Mouse (Mus musculus) spleen, postnatal 36 days (tissue): Measurements from ENCODE around the gene Astn2.

Experiments
- DNase-seq, 2 experiments: peaks; one replicate each; pipeline ENCODE4 v3.0.0; 2022; ENCODE audit warnings: low spot score in 2 of 2, mixed read lengths in 1 of 2

Astn2 gene

GRCm38 (mm10) chr4:66312733-66313132, 91.7 kb downstream of the Astn2 start:
- no peak for DNase-seq

DNA sequence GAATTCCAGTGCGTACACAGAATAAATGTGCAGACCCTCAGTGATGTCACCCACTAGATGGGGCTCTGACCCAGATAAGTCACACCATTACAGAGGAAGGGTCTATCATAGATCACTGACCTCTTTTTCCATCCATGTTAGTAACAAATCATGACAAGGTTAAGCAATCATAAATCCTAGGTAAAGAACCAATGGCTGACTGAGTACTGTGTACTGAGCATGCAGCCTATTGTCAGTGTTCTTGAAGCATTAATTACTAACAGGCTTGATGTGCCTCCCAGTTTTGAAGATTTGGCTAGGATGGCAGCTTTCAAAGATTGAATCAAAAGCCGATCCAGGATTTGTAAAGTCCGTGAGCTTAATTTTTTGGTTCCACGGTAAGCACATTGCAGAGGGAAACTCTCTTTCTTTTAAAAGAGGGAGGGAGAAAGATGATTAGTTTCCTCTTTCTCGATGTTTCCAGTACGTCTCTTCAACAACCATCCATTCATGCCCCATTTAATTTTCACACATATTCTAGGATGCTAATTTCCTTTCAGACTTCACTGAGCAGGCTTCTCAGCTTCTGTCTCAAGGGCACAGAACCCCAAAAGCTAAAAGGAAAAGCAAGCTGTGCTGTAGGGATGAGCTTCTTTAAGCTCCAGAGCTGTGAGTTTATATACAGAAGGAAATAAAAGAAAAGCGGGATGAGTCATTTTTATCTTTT, 93.9 kb downstream of the Astn2 start:
- DNase-seq: no peak

- DNase-seq: no peak
These were observed 98.0 kb downstream of the Astn2 start for GRCm38 (mm10) chr4:66306377-66306776.

GRCm38 (mm10) chr4:66302686-66303310, 101.6 kb downstream of the Astn2 start:
- DNase-seq: no peak

- no peak for DNase-seq
These were observed 119.4 kb downstream of the Astn2 start for GRCm38 (mm10) chr4:66285034-66285433.

DNA sequence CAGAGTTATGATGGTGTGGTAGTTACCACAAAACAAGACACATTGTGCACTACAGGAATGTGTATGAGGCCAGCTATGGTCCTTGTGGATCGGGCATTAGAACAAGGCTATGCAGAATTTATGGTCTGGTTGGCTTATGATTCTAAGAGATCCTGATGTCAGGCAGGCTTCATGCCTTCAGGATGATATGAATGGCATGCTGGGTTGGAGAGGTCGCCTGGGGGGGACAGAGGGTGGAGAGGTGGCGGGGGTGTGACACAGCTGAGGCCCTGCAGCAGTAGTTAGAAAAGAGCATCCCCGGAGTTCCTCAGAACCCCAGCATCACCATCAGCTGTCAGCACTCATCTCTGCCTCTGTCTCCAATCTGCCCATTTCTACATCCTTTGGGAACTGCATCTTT, 128.3 kb downstream of the Astn2 start:
- DNase-seq: no peak

DNA sequence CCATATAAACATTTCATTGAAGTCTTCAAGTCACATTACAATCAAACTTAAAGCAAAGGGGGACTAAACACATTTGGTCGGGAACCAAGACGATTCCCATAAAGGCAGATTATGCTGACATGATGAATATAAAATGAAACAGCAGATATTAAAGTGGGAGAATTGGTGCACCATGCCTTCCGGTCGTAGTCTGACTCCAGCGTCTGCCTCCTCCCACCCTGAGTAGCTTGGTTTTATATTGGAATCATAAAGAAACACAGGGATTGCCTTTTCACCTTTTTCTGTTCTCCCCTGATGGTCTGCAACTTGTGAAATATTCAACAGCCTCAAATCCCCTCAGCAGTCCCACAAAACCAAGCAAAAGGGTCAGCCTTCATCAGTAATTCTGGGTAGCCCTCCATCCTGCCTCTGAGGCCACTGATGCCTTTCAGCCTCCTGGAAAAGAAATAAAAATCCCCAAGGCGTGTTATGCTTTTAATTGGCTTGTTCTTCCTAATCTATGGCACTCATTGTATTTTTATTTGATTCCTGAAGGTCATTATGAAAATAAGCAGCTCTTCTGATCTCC, 132.8 kb downstream of the Astn2 start:
- DNase-seq: no peak

GRCm38 (mm10) chr4:66264031-66264430, 140.4 kb downstream of the Astn2 start:
- DNase-seq: no peak

DNA sequence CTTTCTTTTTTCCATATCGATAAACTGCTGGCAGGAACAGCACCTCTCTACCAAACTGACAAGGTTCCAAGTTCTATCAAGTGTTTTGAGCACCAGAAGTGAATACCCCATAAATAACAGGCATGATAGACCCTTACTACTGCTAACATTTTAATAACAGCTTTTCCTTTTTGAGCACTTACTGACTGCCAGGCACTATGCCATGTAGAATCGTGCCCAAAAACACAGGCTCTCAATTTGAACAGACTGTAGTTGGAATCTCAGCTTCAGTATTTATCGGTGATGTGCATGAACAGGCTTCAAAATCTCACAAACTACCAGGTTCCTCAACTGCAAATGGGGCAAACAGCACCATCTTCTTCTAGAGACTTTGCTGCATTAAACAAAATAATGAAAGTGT, 143.1 kb downstream of the Astn2 start:
- DNase-seq: no peak

GRCm38 (mm10) chr4:66258905-66259304, 145.5 kb downstream of the Astn2 start:
- DNase-seq: no peak

- DNase-seq: no peak
These were observed 149.5 kb downstream of the Astn2 start for GRCm38 (mm10) chr4:66254695-66255492.

GRCm38 (mm10) chr4:66248521-66248920, 155.9 kb downstream of the Astn2 start:
- no peak for DNase-seq

GRCm38 (mm10) chr4:66242683-66243082, 161.7 kb downstream of the Astn2 start:
- no peak for DNase-seq

DNA sequence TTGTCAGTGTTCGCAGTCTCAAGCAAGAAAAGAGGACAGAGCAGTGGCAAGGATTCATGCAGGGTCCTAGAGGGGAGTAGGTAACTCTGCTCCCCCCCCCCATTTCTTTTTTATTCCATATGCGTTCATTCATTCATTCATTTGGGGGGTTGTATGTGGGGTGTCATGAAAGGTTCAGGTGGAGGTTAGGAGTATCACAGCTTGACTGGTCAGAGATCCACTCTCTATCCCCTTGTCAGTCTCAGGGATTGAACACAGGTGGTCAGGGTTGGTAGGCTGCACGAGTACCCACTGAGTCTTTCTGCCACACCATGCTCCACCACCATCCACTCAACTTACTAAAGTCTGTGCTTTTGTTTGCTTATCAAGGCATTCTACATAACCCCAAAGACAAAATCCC, 171.6 kb downstream of the Astn2 start:
- no peak for DNase-seq

- no peak for DNase-seq
These were observed 172.1 kb downstream of the Astn2 start for GRCm38 (mm10) chr4:66232350-66232749.

DNA sequence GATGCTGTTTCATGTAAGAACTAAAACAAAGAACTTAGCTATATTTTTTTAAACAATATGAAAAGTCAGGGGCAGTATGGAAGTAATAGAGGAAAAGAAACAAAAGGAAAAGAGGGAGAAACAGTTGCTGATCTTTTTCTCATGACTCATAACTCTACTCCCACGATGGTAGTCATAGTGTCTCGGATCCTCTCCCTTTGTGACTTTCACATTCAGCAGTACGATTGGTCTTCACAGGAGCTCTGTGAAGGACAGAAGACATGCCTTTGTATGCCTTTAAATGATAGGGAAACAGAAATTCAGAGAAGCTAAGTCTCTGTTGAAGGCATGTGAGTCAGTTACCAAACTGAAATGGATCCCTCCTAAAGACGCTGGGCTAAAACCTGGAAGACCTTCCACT, 173.7 kb downstream of the Astn2 start:
- DNase-seq: no peak

- no peak for DNase-seq
These were observed 181.7 kb downstream of the Astn2 start for GRCm38 (mm10) chr4:66222602-66223317.

DNA sequence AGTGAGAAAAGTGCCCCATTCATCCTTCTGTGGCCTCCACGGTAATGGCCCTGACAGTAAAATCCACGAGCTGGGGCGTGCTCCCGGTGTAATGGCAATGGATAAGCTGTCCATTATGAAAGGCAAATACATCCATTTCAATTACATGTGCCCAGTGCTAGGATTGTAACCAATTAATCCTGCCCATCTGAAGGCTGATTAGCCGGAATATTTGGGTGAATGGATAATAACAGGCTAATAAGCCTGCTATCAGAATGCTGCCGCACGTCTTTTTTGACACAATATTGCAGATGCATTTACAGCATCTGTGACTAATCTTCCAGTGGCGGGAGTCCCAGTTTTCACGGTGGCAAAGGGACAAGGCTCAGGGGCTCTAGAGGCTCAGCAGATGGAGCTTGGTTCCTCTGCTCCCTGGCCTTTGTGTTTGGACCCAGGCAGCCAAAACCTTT, 189.2 kb downstream of the Astn2 start:
- DNase-seq: no peak

DNA sequence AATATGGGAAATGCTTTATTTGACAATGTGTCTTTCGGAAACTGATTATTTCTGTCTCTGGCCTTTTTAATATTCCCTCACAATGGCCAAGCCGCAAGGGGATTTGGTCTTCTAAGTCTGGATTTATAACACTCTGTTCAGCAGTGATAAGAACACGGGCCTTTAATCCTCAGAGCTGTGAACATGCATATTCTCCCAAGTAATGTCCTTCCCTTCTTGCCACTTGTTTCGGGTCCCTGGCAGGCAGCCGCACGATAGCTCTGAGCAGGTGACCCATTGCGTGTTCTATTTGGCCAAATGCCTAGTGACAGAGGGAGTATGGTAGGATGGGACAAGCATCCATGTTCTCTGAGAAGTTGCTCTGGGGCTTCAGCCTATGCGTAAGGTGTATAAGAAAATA, 214.8 kb downstream of the Astn2 start:
- DNase-seq: no peak

DNA sequence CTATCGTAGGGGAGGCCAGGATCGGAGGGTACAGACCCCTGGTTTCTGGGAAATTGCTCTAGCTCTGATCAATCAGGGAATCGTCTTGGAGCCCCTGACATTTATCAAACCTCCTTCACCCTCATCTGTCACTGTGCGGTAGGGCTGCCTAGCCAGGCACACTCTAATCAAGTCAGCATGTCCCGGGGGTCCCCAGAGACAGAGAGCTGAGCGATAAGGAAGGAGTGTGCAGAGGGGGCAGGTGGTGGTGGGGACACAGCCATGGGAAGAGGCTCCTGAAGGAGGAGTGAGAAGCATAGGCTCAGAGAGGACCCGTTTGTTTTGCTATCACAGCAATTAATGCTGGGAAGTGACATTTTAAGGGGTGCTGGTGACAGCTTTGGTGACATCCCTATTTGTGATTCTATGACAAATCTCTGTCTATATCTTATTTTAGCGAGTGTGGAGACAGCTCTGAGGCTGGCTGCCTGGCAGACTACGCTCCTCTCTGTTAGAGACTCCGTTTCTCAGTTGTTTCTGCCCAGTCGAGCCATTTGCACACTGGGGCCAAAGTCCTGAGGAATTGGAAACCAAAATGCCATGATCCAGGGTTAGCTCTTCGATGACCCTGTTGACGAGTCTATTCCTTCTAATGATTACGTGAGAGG, 228.4 kb downstream of the Astn2 start:
- DNase-seq: no peak

GRCm38 (mm10) chr4:66171583-66171982, 232.8 kb downstream of the Astn2 start:
- DNase-seq: no peak
